Mouse (Mus musculus) layer of hippocampus, postnatal 14 days (tissue): ENCODE results near the gene Kif5c. TPM values are rescaled to one million over a fixed set of nuclear protein-coding genes. Genes with fewer than 3 reads are reported as not detected.
A peak's percentile ranks its signal among the peaks of the same experiment; 100 is the strongest.

Source experiments
- DNase-seq, 2 experiments: peaks; one replicate each; pipeline ENCODE4 v3.0.0; 2021 to 2022; ENCODE audit warnings: low spot score in 2 of 2, mixed read lengths in 1 of 2
- total RNA-seq, 2 experiments: library from RNA; stranded (reverse); gene quantifications; 2 replicates each; pipeline ENCODE4 v1.2.3; 2021

The Kif5c gene
- total RNA-seq, 2 experiments from 2014 or later, result 557 to 563 TPM

- no peak for DNase-seq
These were observed 157.3 kb downstream of the Kif5c start for GRCm38 (mm10) chr2:49776407-49776806.

- DNase-seq, result no peak
These were observed 168.4 kb downstream of the Kif5c start, which contains the start of gene Lypd6b for GRCm38 (mm10) chr2:49787376-49788050. Lypd6b (plus strand) TSS chr2:49787688.

GRCm38 (mm10) chr2:49788051-49788418 is 168.9 kb downstream of the Kif5c start:
- no peak for DNase-seq

GRCm38 (mm10) chr2:49788643-49789042 is 169.5 kb downstream of the Kif5c start:
- DNase-seq, result no peak

GRCm38 (mm10) chr2:49789078-49789477 is 170.0 kb downstream of the Kif5c start:
- DNase-seq, result no peak

- no peak for DNase-seq
These were observed 170.4 kb downstream of the Kif5c start for GRCm38 (mm10) chr2:49789504-49789903.

- DNase-seq, result no peak
These were observed 178.5 kb downstream of the Kif5c start for GRCm38 (mm10) chr2:49797444-49798143.

GRCm38 (mm10) chr2:49804448-49804847 is 185.3 kb downstream of the Kif5c start:
- no peak for DNase-seq

- DNase-seq, result peak; percentile 32 to 59
These were observed 186.8 kb downstream of the Kif5c start for GRCm38 (mm10) chr2:49805736-49806371.

GRCm38 (mm10) chr2:49809496-49809895 is 190.4 kb downstream of the Kif5c start:
- no peak for DNase-seq

GRCm38 (mm10) chr2:49811420-49811819 is 192.3 kb downstream of the Kif5c start:
- no peak for DNase-seq

GRCm38 (mm10) chr2:49811871-49812363 is 192.8 kb downstream of the Kif5c start:
- DNase-seq, result no peak

GRCm38 (mm10) chr2:49813151-49813550 is 194.1 kb downstream of the Kif5c start:
- DNase-seq, result no peak

- DNase-seq, result no peak
These were observed 194.9 kb downstream of the Kif5c start for GRCm38 (mm10) chr2:49814011-49814410.

GRCm38 (mm10) chr2:49815696-49816320 is 196.7 kb downstream of the Kif5c start:
- no peak for DNase-seq

GRCm38 (mm10) chr2:49816549-49816948 is 197.5 kb downstream of the Kif5c start:
- no peak for DNase-seq

GRCm38 (mm10) chr2:49817151-49817550 is 198.1 kb downstream of the Kif5c start:
- DNase-seq, result no peak

- no peak for DNase-seq
These were observed 199.0 kb downstream of the Kif5c start for GRCm38 (mm10) chr2:49818126-49818525.

GRCm38 (mm10) chr2:49822312-49822711 is 203.2 kb downstream of the Kif5c start:
- DNase-seq, result no peak
